ENCODE assay signal across 8 mouse cellular contexts in the genomic region with DNA sequence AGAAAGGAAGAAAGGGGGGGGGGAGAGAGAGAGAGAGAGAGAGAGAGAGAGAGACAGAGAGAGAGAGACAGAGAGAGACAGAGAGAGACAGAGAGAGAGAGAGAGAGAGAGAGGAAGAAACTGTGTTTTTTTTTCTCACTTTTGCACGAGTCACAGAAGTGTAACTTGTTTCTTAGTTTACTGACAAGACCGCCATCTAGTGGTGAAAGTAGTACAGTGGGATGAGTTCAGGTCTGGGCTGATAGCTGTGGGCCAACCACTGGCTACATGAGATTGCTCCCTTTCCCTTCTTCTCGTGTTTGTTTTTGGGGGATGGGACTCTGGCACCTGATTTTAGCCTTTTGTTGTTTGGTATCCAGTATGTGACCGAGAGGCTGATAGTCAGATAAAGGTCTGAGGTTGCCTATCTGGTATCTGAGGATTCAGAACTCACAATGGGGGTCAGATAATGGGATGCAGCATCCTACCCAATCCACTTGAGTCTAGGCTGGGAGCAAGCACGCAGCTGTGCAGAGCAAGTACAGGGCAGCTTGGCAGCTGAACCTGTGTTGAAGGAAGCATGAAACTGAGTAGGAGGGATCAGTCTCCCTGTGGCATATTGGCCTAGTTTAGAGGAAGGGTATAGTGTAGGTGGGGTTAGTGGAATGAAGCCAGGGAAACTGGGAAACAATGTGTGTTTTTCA. TPM values are rescaled to one million over a fixed set of nuclear protein-coding genes. Genes with fewer than 3 reads are reported as not detected.
A peak's percentile ranks its signal among the peaks of the same experiment; 100 is the strongest.
DNase-seq lines count a peak whose midpoint lies in the region; ATAC-seq and TF ChIP-seq lines count a peak whose summit lies in the region.

No protein-coding gene starts in this region.

- peaks cover 13% of the 10 kb centered on the region for H3K36me3 ChIP-seq in neural tube, embryonic 12.5 days
- H3K36me3 ChIP-seq in embryonic facial prominence, embryonic 14.5 days (ENCODE audit: control insufficient read depth, insufficient read depth, low read length), result peaks cover 52% of the 10 kb centered on the region
- H3K36me3 ChIP-seq in hindbrain, postnatal 0 days (ENCODE audit: insufficient read depth, low read length), result peaks cover 20% of the 10 kb centered on the region
- peaks cover 23% of the 10 kb centered on the region for H3K36me3 ChIP-seq in liver, adult 2 months (ENCODE audit: control insufficient read depth, insufficient read depth, low read length)

- no peak overlapping the region for H3K4me2 ChIP-seq in neural tube, embryonic 12.5 days (replicated peaks)
- no peak overlapping the region for H3K4me2 ChIP-seq in embryonic facial prominence, embryonic 14.5 days (ENCODE audit: low read depth, low read length)
- H3K4me2 ChIP-seq in hindbrain, postnatal 0 days (ENCODE audit: low read depth, low read length), result no peak overlapping the region

- H3K4me1 ChIP-seq in neural tube, embryonic 12.5 days, result no peaks in the 10 kb centered on the region
- no peaks in the 10 kb centered on the region for H3K4me1 ChIP-seq in embryonic facial prominence, embryonic 14.5 days (ENCODE audit: control insufficient read depth, insufficient read depth, low read length)
- no peaks in the 10 kb centered on the region for H3K4me1 ChIP-seq in hindbrain, postnatal 0 days (ENCODE audit: insufficient read depth, low read length)
- no peaks in the 10 kb centered on the region for H3K4me1 ChIP-seq in liver, adult 2 months (ENCODE audit: control insufficient read depth, insufficient read depth, low read length)

- no peak for DNase-seq in neural tube, embryonic 10.5 days (ENCODE audit: extremely low spot score, low spot score)
- peak; percentile 80 for DNase-seq in R1 (ENCODE audit: low read depth, low spot score)
- DNase-seq in embryonic facial prominence, embryonic 14.5 days (ENCODE audit: low spot score), result peak; percentile 81
- DNase-seq in hindbrain, postnatal 0 days (ENCODE audit: low spot score), result peak; percentile 80
- peak; percentile 64 for DNase-seq in liver, adult 2 months (ENCODE audit: extremely low read depth, low read depth, low spot score)
- DNase-seq in naive thymus-derived CD4-positive, alpha-beta T cell, adult 2 months (ENCODE audit: low read depth), result peak; percentile 84
- no peak for DNase-seq in frontal cortex, postnatal 14 days (ENCODE audit: low spot score in 2 of 2)

- H3K4me3 ChIP-seq in neural tube, embryonic 12.5 days, result no peak overlapping the region
- no peak overlapping the region for H3K4me3 ChIP-seq in embryonic facial prominence, embryonic 14.5 days (ENCODE audit: low read depth, low read length)
- no peak overlapping the region for H3K4me3 ChIP-seq in hindbrain, postnatal 0 days (ENCODE audit: low read length)
- H3K4me3 ChIP-seq in liver, adult 2 months (ENCODE audit: insufficient read depth, low read depth, low read length), result no peak overlapping the region

- no peaks in the 10 kb centered on the region for H3K9me3 ChIP-seq in neural tube, embryonic 12.5 days
- H3K9me3 ChIP-seq in embryonic facial prominence, embryonic 14.5 days (ENCODE audit: control insufficient read depth, low read length), result no peaks in the 10 kb centered on the region
- H3K9me3 ChIP-seq in hindbrain, postnatal 0 days (ENCODE audit: low read length), result no peaks in the 10 kb centered on the region

- TF ChIP-seq CTCF in hindbrain, postnatal 0 days (IDR thresholded peaks at IDR 0.05; ENCODE audit: low read depth), result peak; percentile 74
- peak; percentile 63 for TF ChIP-seq CTCF in liver, adult 2 months (IDR thresholded peaks at IDR 0.05; ENCODE audit: low read depth, low read length)

- no peak overlapping the region for H3K9ac ChIP-seq in neural tube, embryonic 12.5 days
- H3K9ac ChIP-seq in embryonic facial prominence, embryonic 14.5 days (ENCODE audit: low read depth, low read length), result no peak overlapping the region
- H3K9ac ChIP-seq in hindbrain, postnatal 0 days (replicated peaks; ENCODE audit: low read length), result no peak overlapping the region
- H3K9ac ChIP-seq in liver, adult 2 months (ENCODE audit: low read depth, low read length), result no peak overlapping the region

- H3K27ac ChIP-seq in neural tube, embryonic 12.5 days, result no peak overlapping the region
- no peak overlapping the region for H3K27ac ChIP-seq in embryonic facial prominence, embryonic 14.5 days (replicated peaks; ENCODE audit: low read depth, low read length)
- H3K27ac ChIP-seq in hindbrain, postnatal 0 days, result no peak overlapping the region
- H3K27ac ChIP-seq in liver, adult 2 months (replicated peaks; ENCODE audit: insufficient read depth, low read depth, low read length), result no peak overlapping the region

- ATAC-seq in neural tube, embryonic 12.5 days (ENCODE audit: low FRiP score, low read depth), result peak; percentile 76; the same call in 1 of the 2 replicates
- peak; percentile 77 for ATAC-seq in embryonic facial prominence, embryonic 14.5 days (ENCODE audit: low read depth)
- ATAC-seq in hindbrain, postnatal 0 days, result peak; percentile 74; the same call in 1 of the 2 replicates

- TF ChIP-seq POLR2A in liver, adult 2 months (IDR thresholded peaks at IDR 0.05; ENCODE audit: extremely low read depth, insufficient read depth, low read length), result no peak

- 19% methylated on average over 5 of the region's 5 CpGs for WGBS in neural tube, embryonic 12.5 days
- 24% methylated on average over 5 of the region's 5 CpGs for WGBS in embryonic facial prominence, embryonic 14.5 days
- 25% methylated on average over 5 of the region's 5 CpGs for WGBS in hindbrain, postnatal 0 days
- WGBS in liver, adult 2 months, result 21% methylated on average over 5 of the region's 5 CpGs

- H3K79me2 ChIP-seq in liver, adult 2 months (ENCODE audit: control insufficient read depth, insufficient read depth, low read length), result no peaks in the 10 kb centered on the region

- H3K27me3 ChIP-seq in neural tube, embryonic 12.5 days (replicated peaks), result no peaks in the 10 kb centered on the region
- no peaks in the 10 kb centered on the region for H3K27me3 ChIP-seq in embryonic facial prominence, embryonic 14.5 days (replicated peaks; ENCODE audit: control insufficient read depth, insufficient read depth, low read length)
- no peaks in the 10 kb centered on the region for H3K27me3 ChIP-seq in hindbrain, postnatal 0 days (ENCODE audit: insufficient read depth, low read length)
- no peaks in the 10 kb centered on the region for H3K27me3 ChIP-seq in liver, adult 2 months (ENCODE audit: control insufficient read depth, insufficient read depth, low read length)

RNA-seq across cellular contexts. Expression of gene Zfp948, which starts 12.8 kb away (rescaled TPM):
- 14.1 and 16.3 TPM in 2 replicates for polyA plus RNA-seq in neural tube, embryonic 12.5 days (2016; fragmentation: Nextera tagmentation; extraction: Ambion mirVana)
- 23.1 and 24.6 TPM in 2 replicates for polyA plus RNA-seq in embryonic facial prominence, embryonic 14.5 days (2014; fragmentation: Nextera tagmentation; extraction: Ambion mirVana)
- total RNA-seq in hindbrain, postnatal 0 days (2014; rRNA removed), result 6.5 and 8.7 TPM in 2 replicates
- 13.2 and 15.5 TPM in 2 replicates for polyA plus RNA-seq in hindbrain, postnatal 0 days (2015; fragmentation: Nextera tagmentation; extraction: Ambion mirVana)
- 3.0 and 3.4 TPM in 2 replicates for total RNA-seq in liver, adult 2 months (2014; rRNA removed)
- 0.37 and 0.51 TPM in 2 replicates for polyA plus RNA-seq in liver, adult 2 months (2012; rRNA removed)

RNA-seq across cellular contexts. Expression of gene Zfp52, which starts 44.3 kb away (rescaled TPM):
- polyA plus RNA-seq in neural tube, embryonic 12.5 days (2016; fragmentation: Nextera tagmentation; extraction: Ambion mirVana), result 1.6 and 1.9 TPM in 2 replicates
- polyA plus RNA-seq in embryonic facial prominence, embryonic 14.5 days (2014; fragmentation: Nextera tagmentation; extraction: Ambion mirVana), result 3.1 and 4.0 TPM in 2 replicates
- total RNA-seq in hindbrain, postnatal 0 days (2014; rRNA removed), result 2.0 and 2.1 TPM in 2 replicates
- 2.1 and 2.3 TPM in 2 replicates for polyA plus RNA-seq in hindbrain, postnatal 0 days (2015; fragmentation: Nextera tagmentation; extraction: Ambion mirVana)
- total RNA-seq in liver, adult 2 months (2014; rRNA removed), result 0.94 and 1.3 TPM in 2 replicates
- not detected in 2 replicates for polyA plus RNA-seq in liver, adult 2 months (2012; rRNA removed)

Comparison
In these comparisons a context has a peak if more than half of its experiments do, and no peak if none do; other contexts are left out.
1. DNase-seq: peak in R1 (single experiment), embryonic facial prominence, embryonic 14.5 days (single experiment), hindbrain, postnatal 0 days (single experiment), liver, adult 2 months (single experiment) and naive thymus-derived CD4-positive, alpha-beta T cell, adult 2 months (single experiment); none in neural tube, embryonic 10.5 days (single experiment) and frontal cortex, postnatal 14 days (0 of 2).
2. Peak in every context shown above with its lines, with median percentiles within 50 percentile points of each other: ATAC-seq.